Mouse (Mus musculus): ENCODE measurements around the gene Gm21964.

Gene Gm21964

DNA sequence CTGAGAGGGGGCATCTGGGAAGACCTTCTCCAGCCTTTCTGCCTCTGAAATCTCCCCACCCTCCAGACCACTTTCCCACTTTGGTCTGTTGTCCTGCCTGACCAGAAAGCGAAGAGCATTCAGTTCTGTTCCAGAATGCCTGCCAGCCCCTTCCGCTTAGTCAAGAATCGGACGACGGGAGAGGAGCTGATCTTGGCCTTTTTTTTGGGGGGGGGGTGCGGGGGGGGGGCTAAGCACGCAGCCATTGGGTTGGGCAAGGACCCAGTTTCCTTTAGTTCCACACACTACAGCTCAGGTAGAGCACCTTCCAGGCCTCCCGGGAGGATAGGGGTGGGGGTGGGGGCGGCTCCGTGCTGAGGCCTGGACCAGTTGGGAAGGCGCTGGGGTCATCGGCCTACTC, at the start of gene Gm21964:
Gm21964 (plus strand) TSS at position 301 of the 400 bp plus-strand sequence.
- no peak for DNase-seq (ENCODE audit: low spot score)

DNA sequence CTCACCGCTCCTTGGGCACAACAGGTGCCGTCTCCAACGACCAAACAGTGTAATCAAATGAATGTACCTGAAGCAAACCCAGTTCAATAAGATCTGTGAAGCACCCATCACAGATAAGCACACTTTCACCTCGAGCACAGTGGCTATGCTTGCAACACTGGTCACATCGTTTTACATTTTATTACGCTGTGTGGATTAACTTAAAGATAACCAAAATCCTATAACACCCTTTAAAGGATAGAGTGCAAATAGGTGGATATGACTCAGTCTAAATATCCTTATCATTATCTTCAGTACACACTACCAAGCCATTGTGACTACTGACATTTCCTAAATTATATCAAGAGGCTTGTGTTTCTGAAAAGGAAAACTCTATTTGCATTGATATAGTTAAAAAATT, 49.8 kb upstream of the Gm21964 start:
- no peak for DNase-seq (ENCODE audit: low spot score)

DNA sequence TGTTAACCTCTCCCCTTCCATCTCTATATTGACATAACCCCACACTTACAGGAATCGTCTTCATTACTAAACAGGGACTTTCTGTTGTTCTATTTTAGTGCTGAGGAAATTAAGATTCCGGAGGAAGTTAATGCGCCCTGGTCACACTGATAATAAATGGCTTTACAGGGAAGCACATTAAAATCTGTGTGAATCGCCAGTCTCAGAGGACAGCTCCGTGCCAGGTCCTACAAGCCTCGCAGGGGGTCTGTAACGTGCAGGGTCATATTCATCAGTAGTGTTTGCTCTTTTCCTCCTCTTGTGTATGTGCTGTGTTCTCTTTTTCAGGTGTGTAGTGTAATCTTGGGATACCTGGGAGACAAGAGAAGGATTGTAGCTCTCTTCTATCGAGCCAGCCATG, 42.8 kb upstream of the Gm21964 start:
- no peak for DNase-seq (ENCODE audit: low spot score)

GRCm38 (mm10) chr8:110064161-110064560, 36.8 kb upstream of the Gm21964 start:
- DNase-seq (ENCODE audit: low spot score) = no peak

DNA sequence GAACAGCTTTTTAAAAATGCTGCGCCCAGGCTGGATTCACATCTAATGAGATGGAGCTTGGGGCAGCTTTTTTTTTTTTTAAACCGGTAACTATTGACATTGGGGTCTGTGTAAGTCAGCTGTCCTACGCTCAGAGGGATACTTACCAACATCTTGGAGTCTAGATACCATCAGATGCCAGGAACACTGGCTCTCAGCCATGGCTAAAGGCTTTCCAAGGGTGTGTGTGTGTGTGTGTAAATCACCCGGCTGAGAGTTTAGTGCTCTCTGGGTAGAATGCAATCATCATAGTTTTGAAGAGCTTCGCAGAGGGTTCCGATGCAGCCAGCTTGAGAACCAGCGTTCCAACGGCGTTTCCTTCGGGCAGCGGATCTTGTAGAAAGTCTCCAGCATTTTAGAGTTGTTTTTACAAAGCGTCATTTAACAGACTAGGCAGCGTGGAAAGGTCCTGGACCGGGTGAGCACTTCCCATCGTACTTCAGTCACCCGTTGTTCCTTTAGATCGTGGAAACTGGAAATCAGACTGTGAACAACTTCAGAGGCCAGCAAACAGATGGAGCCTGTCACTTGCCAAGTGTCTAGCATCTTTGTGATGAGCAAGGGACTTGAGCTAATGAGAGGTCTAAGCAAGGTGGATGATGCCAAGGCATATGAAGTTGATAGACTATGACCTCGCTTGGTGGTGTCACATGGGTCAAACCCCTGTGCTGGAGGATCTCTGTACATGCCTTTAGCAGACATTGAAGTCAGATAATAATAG, 36.2 kb upstream of the Gm21964 start:
- DNase-seq (ENCODE audit: low spot score) = no peak

DNA sequence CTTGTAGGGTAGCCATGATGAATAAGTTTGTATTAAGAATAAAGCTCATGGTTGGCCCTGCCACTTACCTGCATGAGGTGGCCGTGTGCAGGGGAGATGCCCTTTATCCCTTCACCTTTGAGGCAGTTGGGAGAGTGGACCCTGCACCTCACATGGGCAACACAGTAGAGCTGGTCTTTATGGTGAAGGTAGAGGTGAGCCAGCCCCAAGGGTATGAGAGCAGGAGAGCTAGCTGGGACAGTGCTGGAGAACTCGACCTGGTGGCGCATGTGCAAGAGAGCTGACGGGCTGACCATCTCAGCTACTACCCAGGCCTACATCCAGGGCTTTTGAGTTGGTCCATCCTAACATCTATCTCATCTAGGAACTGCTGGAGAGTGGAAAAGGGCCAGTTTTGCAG, 35.3 kb upstream of the Gm21964 start:
- DNase-seq (ENCODE audit: low spot score) = no peak

DNA sequence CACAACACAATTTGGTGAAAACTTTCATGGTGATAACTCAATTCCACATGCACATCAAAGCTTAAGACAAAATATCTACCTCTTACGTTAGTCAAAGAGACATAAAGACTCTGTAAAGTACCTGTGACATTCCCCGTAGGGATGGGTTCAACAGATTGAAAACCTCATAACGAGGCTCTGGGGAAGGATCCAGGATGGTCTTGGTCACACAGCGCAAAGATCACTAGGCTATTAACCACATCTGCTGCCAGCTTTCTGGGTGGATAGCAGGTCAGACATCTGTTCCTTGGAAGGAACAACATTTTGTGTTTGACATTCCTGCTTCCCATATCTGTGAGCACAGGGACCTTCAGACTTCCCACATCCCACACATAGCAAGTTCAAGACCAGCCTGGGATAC, 31.3 kb upstream of the Gm21964 start:
- DNase-seq (ENCODE audit: low spot score) = no peak

DNA sequence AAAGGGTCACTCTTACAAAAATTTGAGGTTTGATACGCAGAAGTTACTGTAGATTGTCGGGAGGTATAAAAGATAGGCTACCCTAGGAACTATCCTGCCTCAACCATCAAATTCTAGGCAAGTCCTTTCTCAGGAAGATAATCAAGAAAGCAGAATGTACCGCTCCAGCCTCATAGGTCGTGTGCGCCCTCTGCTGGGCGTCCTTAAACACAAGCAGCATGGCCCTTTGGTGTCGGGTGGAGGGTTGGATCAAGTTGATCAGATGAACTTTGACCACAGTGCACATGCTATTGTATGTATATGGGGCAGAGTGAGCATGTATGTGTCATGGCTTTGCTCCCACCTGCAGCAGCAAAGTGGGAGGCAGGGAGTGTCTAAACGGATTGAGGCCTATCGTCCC, 29.4 kb upstream of the Gm21964 start:
- no peak for DNase-seq (ENCODE audit: low spot score)

- no peak for DNase-seq (ENCODE audit: low spot score)
Measured at GRCm38 (mm10) chr8:110074496-110074895, 26.5 kb upstream of the Gm21964 start.

GRCm38 (mm10) chr8:110079282-110080221, 21.5 kb upstream of the Gm21964 start, which contains the start of gene Zfp612:
Gene Zfp612, plus strand, starts transcription at chr8:110079746.
- DNase-seq (ENCODE audit: low spot score) = peak; percentile 34

- no peak for DNase-seq (ENCODE audit: low spot score)
Measured at GRCm38 (mm10) chr8:110082416-110083105, 18.4 kb upstream of the Gm21964 start.

GRCm38 (mm10) chr8:110091869-110092268, 9.1 kb upstream of the Gm21964 start:
- no peak for DNase-seq (ENCODE audit: low spot score)

DNA sequence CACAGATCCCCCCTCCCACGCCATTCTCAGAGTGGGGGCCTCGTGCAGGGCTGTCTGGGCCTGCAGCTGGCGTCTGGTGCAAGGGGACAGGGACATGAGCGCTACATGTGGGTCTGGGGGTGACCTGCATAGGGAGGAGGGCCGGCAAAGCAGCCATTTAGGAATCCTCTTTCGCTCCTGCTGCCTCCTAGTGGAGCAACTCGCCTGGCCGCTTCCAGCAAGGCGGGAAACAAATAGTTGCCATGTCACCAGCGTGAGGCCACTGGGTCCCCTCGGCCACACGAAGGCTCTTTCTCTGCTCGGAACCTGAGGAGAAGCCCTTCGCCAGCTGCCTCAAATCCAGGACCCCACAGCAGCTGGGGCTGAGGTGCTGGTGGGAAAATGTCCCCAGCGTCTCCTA, 669 bp downstream of the Gm21964 start:
- no peak for DNase-seq (ENCODE audit: low spot score)

DNA sequence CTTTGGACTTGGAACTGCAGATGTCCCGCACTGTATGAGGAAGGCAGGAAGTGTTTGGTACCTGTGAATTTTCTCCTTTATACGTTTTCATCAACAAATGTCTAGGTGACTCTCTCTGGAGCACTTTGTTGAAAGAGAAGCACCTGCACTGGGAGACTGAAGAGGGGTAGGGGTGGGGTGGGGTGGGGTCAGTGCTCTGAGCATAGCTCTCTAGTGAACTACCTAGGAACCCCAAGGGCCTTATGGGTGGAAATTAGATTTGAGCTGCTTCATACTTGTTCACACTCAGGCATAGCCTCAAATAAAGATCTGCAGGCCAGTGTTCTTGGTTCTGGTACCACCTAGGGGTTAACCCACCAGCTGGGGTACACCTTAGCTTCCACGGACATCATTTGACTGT, 1.6 kb downstream of the Gm21964 start, which contains the start of gene Gm17720:
Gm17720 (minus strand) TSS at position 101 of the 400 bp plus-strand sequence.
- no peak for DNase-seq (ENCODE audit: low spot score)

- DNase-seq (ENCODE audit: low spot score) = no peak
Measured at GRCm38 (mm10) chr8:110119715-110120114, 18.7 kb downstream of the Gm21964 start.

DNA sequence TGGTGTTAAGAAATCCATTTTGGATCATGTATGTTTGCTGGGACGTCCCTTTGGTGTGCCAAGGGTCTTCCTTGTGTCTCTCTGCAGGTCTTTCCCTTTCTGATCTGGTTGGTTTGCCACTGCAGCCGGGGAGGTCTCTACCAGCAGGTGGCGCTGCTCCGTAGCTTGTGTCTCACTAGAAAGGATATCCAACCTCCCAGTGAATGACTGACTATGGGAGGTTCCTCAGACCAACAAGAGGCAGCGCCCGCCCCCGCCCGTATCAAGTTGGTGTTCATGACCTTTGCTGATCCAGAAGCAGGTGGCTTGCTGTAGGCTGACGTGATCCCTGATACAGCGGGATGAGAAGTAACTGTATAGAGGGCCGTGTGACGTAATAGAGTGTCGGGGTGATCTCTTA, 29.5 kb downstream of the Gm21964 start:
- DNase-seq (ENCODE audit: low spot score) = no peak

DNA sequence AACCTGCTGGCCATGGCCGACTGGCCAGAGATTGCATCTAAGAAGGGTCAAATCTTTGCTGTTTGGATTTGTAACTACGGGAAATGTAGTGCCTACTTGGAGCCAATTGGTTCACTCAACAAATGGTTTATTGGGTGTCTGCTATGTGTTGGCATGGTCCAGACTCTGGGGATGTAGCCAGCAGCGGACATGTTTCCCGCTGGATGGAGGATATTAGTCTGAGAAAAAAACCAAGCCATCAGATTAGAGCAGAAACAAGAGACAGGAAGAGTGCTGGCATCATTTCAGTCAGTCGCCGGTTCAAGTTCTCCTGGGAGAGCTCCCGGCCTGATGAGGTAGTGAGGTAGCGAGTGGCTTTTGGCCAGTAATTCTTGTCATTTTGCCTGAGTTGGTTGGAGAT, 33.2 kb downstream of the Gm21964 start:
- DNase-seq (ENCODE audit: low spot score) = no peak

DNA sequence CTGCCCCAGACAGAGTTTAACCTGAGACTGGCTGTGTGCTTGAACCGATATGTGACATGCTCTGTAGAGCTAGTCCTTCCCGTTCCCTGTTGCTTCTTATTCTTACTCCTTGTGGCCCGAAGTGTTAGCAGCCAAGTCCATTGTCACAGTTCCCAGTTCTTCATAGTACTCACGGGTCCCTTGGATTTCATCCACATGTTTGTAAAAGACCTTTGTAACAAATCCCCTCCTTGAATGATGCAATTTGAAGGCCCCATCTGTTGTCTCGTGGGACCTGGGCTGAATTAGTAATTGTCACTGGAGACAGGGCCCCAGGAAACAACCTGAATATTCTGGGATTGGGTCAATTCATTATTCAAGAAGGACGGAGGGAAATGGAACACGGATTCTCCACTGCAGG, 34.5 kb downstream of the Gm21964 start:
- DNase-seq (ENCODE audit: low spot score) = no peak

GRCm38 (mm10) chr8:110140156-110140555, 39.1 kb downstream of the Gm21964 start:
- DNase-seq (ENCODE audit: low spot score) = no peak

- DNase-seq (ENCODE audit: low spot score) = no peak
Measured at GRCm38 (mm10) chr8:110140770-110141169, 39.8 kb downstream of the Gm21964 start.

DNA sequence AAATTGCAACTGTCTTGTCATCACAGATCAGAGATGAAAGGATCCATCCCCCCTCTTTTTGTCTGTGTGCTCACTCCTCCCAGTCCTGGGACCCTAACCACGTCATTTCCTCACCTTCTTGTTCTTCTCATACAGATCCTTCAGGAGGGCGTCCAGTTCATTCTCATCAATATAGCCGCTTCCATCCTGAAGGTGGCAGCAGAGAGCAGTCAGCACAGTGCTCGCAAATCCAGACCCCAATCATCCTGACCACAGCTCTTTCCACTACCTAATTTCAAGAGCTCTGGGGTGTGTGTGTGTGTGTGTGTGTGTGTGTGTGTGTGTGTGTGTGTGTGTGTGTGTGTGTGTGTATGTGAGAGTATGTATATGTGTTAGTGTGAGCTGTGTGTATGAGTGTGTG, 44.5 kb downstream of the Gm21964 start:
- no peak for DNase-seq (ENCODE audit: low spot score)

DNA sequence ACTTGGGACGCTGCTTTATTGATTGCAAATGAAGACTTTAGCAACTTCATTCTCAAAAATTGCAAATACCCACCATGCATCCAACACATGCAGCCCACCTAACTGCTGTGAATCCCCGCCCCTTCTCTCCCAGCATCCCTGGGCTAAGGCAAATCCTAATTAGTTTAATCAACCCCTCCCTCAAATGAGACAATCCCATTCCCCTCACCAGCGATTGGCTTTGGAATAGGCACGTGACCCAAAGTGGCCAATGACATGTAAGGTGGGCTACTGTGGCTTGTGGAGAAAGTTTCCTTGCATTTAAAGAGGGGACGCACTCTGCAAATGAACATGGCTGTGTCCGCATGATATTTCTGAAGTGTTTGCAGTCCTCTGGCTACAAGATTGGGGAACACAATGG, 51.9 kb downstream of the Gm21964 start:
- no peak for DNase-seq (ENCODE audit: low spot score)
